Comparison of ENCODE assay signal across 15 mouse cellular contexts in the genomic region with DNA sequence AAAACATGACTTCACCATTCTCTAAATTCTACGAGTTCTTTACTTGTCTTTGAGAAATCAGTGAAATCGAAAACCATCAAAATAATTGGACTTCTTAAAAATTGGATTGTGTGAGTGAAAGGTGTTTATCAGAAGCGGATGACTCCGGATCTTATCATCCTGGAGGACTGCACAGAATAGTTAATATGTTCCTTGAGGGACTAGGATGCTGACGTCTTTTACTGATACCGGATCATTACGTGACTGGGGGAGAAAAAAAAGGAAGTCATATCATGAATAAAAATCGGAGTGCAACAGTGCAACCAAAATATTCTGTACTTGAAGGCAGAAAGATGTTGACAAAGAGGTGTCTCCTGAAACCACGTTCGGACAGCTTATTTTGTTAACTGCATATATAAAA. TPM values are rescaled to one million over a fixed set of nuclear protein-coding genes. Genes with fewer than 3 reads are reported as not detected.
A peak's percentile ranks its signal among the peaks of the same experiment; 100 is the strongest.
DNase-seq lines count a peak whose midpoint lies in the region; ATAC-seq and TF ChIP-seq lines count a peak whose summit lies in the region.
"Had no signal": no experiment of that assay in that cellular context is flagged by ENCODE, and none has a peak within 500 bp of the region (broad histone marks: within the 10 kb centered on the region; RNA-seq: fewer than 3 reads in every experiment).

A gene (plus strand): TSS at position 301 of the 400 bp plus-strand sequence.

- peaks cover 75% of the 10 kb centered on the region for H3K27me3 ChIP-seq in forebrain, embryonic 13.5 days
- H3K27me3 ChIP-seq in midbrain, postnatal 0 days (ENCODE audit: insufficient read depth, low read length): peaks cover 7% of the 10 kb centered on the region; the same call in 1 of the 2 replicates

- no peaks in the 10 kb centered on the region for H3K9me3 ChIP-seq in forebrain, embryonic 13.5 days (replicated peaks)
- no peaks in the 10 kb centered on the region for H3K9me3 ChIP-seq in midbrain, postnatal 0 days (ENCODE audit: low read length)

- no peak for ATAC-seq in forebrain, embryonic 13.5 days
- no peak for ATAC-seq in midbrain, postnatal 0 days (ENCODE audit: low FRiP score)

- peak within 1 kb of the TSS; percentile 73 for H3K4me2 ChIP-seq in forebrain, embryonic 13.5 days
- peak within 1 kb of the TSS; percentile 78 for H3K4me2 ChIP-seq in midbrain, postnatal 0 days (ENCODE audit: low read depth, low read length, poor library complexity, severe bottlenecking)

- peak within 1 kb of the TSS; percentile 45 for H3K9ac ChIP-seq in forebrain, embryonic 13.5 days
- H3K9ac ChIP-seq in midbrain, postnatal 0 days (replicated peaks; ENCODE audit: low read length, poor library complexity, severe bottlenecking): no peak within 1 kb of the TSS

- intact Hi-C loops in left cerebral cortex, postnatal 10 days (cut with DNase I): loop anchor here (10.0 kb wide), 1 partner anchor 336 kb away; no protein-coding TSS in a partner anchor

- H3K36me3 ChIP-seq in forebrain, embryonic 13.5 days (ENCODE audit: poor library complexity, severe bottlenecking): no peaks in the 10 kb centered on the region
- H3K36me3 ChIP-seq in midbrain, postnatal 0 days (ENCODE audit: insufficient read depth, low read length): no peaks in the 10 kb centered on the region

- H3K4me1 ChIP-seq in forebrain, embryonic 13.5 days: peaks cover 44% of the 10 kb centered on the region
- peaks cover 6% of the 10 kb centered on the region; the same call in 1 of the 2 replicates for H3K4me1 ChIP-seq in midbrain, postnatal 0 days (ENCODE audit: insufficient read depth, low read length)

- TF ChIP-seq CTCF in midbrain, postnatal 0 days (IDR thresholded peaks at IDR 0.05): no peak

- H3K4me3 ChIP-seq in forebrain, embryonic 13.5 days: peak within 1 kb of the TSS; percentile 45
- H3K4me3 ChIP-seq in midbrain, postnatal 0 days (ENCODE audit: low read depth, low read length): peak within 1 kb of the TSS; percentile 40

- H3K27ac ChIP-seq in forebrain, embryonic 13.5 days: no peak within 1 kb of the TSS
- H3K27ac ChIP-seq in midbrain, postnatal 0 days (ENCODE audit: low read depth, low read length): peak within 1 kb of the TSS; percentile 76

- 26% methylated on average over 10 of the region's 10 CpGs for WGBS in forebrain, embryonic 13.5 days
- 25% methylated on average over 10 of the region's 10 CpGs for WGBS in midbrain, postnatal 0 days

- no peak for DNase-seq in layer of hippocampus, adult 8-10 months (ENCODE audit: low spot score in 2 of 2)
- DNase-seq in layer of hippocampus, adult 11-12 months (ENCODE audit: low spot score): no peak
- no peak for DNase-seq in left cerebral cortex, postnatal 10 days (ENCODE audit: extremely low spot score in 1 of 2, low spot score in 2 of 2)
- DNase-seq in midbrain, postnatal 0 days (ENCODE audit: low spot score): no peak
- no peak for DNase-seq in heart, adult 9 months (ENCODE audit: low spot score in 2 of 2)
- DNase-seq in kidney, adult 8-10 months: no peak
- DNase-seq in right cerebral cortex, postnatal 36 days (ENCODE audit: low spot score in 2 of 2): no peak
- DNase-seq: cerebellum, adult 11-12 months; heart, adult 11 months; kidney, postnatal 14 days; thymus, postnatal 4 days had no signal

RNA-seq across cellular contexts. Expression of the gene that starts here (rescaled TPM):
- 10 to 100 TPM in 3 of 4 experiments, 1 to 10 TPM in 1; 6.7 to 15.3 (median 13.6) TPM for total RNA-seq in layer of hippocampus, adult 8-10 months (2022)
- polyA plus RNA-seq in forebrain, embryonic 13.5 days (2015; fragmentation: Nextera tagmentation; extraction: Ambion mirVana): 8.8 TPM in 2 replicates
- total RNA-seq in left cerebral cortex, postnatal 10 days (2021): 10 to 100 TPM; 35.3 to 45.1 TPM
- total RNA-seq in midbrain, postnatal 0 days (2014; rRNA removed): 21.0 and 34.6 TPM in 2 replicates
- 32.8 and 34.1 TPM in 2 replicates for polyA plus RNA-seq in midbrain, postnatal 0 days (2015; fragmentation: Nextera tagmentation; extraction: Ambion mirVana)
- total RNA-seq: adrenal gland, postnatal 25 days; heart, postnatal 25 days; liver, adult 2 months had no signal
- polyA plus RNA-seq: liver, adult 2 months had no signal
